Mouse (Mus musculus) myocyte (in vitro differentiated cells): ENCODE results near the gene Mrpl11.

Experiments
- MAX ChIP-seq: IDR thresholded peaks from one replicate; pipeline ENCODE4 v1.6.1; 2011; ENCODE audit warnings: low read depth, mild to moderate bottlenecking, control low read depth
- POLR2A ChIP-seq: IDR thresholded peaks from one replicate; pipeline ENCODE4 v1.6.1; 2011; ENCODE audit warnings: low read depth, mild to moderate bottlenecking, control low read depth, moderate library complexity; ENCODE audit not compliant: insufficient read length
- USF1 ChIP-seq: IDR thresholded peaks from one replicate; pipeline ENCODE4 v1.6.1; 2011; ENCODE audit warnings: low read depth, mild to moderate bottlenecking, control low read depth, moderate library complexity

DNA sequence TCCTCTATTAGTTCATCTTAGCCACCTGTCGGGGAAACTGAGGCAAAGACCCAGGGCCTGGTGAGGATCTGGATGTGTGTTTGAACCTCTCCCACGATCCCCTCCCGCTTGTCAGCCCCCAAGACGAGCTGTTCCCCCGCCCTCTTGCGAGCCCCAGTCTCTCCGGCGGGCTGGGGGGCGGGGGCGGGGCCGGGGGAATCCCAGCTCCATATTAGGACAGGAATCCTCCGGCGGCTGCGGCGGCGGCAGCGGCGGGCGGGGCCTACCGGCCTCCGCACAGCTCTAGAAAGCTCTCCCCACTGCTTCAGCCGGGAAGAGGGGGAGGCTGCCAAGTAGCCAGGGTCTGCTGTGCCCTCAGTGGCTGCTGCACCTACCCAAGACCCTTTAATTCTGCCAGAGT is 28.8 kb downstream of the Mrpl11 start:
- no peak for TF ChIP-seq POLR2A
- no peak for TF ChIP-seq USF1
- no peak for TF ChIP-seq MAX
